Mouse (Mus musculus) cerebellum, adult 2 months (tissue): ENCODE results near the gene Ppie. TPM values are rescaled to one million over a fixed set of nuclear protein-coding genes. Genes with fewer than 3 reads are reported as not detected.
A peak's percentile ranks its signal among the peaks of the same experiment; 100 is the strongest.

Experiments
- DNase-seq, 2 experiments: peaks; one replicate each; pipeline ENCODE4 v3.0.0; 2021
- H3K27ac ChIP-seq: fragments of 200-500 bp; 2 replicates; pipeline ENCODE4 v1.5.1; 2012; ENCODE audit warnings: low read length, control low read depth, inconsistent platforms; ENCODE audit not compliant: insufficient read depth
- H3K27me3 ChIP-seq: fragments of 200-500 bp; 2 replicates; pipeline ENCODE4 v1.6.1; 2012; ENCODE audit warnings: inconsistent platforms, mild to moderate bottlenecking, low read length, moderate library complexity; ENCODE audit not compliant: control insufficient read depth, insufficient read depth
- H3K4me1 ChIP-seq: fragments of 200-500 bp; 2 replicates; pipeline ENCODE4 v1.6.1; 2011; ENCODE audit warnings: low read length; ENCODE audit not compliant: control insufficient read depth, insufficient read depth
- H3K4me3 ChIP-seq: fragments of 200-500 bp; replicated peaks from 2 replicates; pipeline ENCODE3; 2011; ENCODE audit warnings: mild to moderate bottlenecking, low read depth, low read length, control low read depth; ENCODE audit not compliant: insufficient read depth
- CTCF ChIP-seq: fragments of 200-500 bp; IDR thresholded peaks from 2 replicates; pipeline ENCODE4 v1.5.1; 2011; ENCODE audit warnings: low read depth, mild to moderate bottlenecking, control low read depth, low read length, moderate library complexity, borderline replicate concordance; ENCODE audit not compliant: insufficient read depth
- POLR2A ChIP-seq: fragments of 200-500 bp; IDR thresholded peaks from 2 replicates; pipeline ENCODE4 v1.6.1; 2011; ENCODE audit warnings: low read length, control low read depth, borderline replicate concordance; ENCODE audit not compliant: insufficient read depth
- WGBS: fragments of 180-500 bp; shearing (Covaris S2); methylation state at CpG from one replicate; pipeline ENCODE4 v1.1.7; 2018; 5-methylcytosine and 5-hydroxymethylcytosine counted together
- polyA plus RNA-seq: library from polyadenylated mRNA; depleted of rRNA; stranded (reverse); fragments of >200 nt; gene quantifications from 2 replicates; pipeline ENCODE4 v1.2.3, GENCODE M21; 2012

The Ppie gene
- polyA plus RNA-seq, 1 experiment: 24.6 TPM

DNA sequence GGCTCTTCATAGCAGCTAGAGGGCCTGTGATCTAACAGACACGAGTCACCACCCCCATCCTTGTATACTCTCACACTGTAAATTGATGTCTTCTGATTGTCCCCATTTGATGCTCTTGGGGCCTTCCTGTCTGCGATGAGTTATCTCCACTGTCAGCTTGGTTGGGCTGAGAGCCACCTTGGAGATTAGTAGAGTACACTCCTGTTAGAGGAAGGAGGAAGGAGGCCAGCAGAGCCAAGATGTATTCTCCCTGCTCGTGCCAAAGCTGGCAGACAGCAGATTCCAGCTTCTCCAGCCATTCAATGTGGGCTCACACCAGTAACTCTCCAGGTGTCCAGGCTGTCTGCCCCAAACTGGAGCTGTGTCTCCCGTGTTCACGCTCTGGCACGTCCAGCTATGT, 20.8 kb upstream of the Ppie start:
- DNase-seq: no peak
- Histone ChIP-seq H3K4me1 (no peaks in the 10 kb centered on the region), H3K27me3 (no peaks in the 10 kb centered on the region), H3K4me3 (no peak overlapping the region), H3K27ac (no peak overlapping the region)
- 29% methylated on average over 6 of the region's 6 CpGs for WGBS
- no peak for TF ChIP-seq POLR2A
- TF ChIP-seq CTCF: no peak

DNA sequence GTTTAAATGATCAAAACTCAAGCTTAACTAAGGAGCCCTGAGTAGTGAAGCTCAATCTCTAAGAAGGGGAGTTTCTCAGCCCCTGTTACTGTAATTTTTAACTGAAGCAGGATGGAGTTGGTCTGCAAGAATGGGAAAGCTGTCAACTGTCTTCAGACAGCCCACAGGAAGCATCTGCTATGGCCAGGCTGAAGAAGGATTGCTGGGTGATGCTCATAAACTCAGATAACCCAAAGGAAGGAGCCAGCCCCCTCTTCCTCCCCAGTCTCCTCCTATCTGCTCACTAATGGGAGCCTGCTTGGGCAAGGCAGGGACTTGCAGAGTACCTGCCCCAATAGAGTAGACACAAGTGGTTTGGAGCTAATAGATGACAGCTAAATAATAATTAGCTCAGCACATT, 16.1 kb upstream of the Ppie start:
- no peaks in the 10 kb centered on the region for H3K4me1 ChIP-seq
- no peak for TF ChIP-seq CTCF
- TF ChIP-seq POLR2A: no peak
- DNase-seq: no peak
- H3K27ac ChIP-seq: no peak overlapping the region
- H3K27me3 ChIP-seq: no peaks in the 10 kb centered on the region
- no peak overlapping the region for H3K4me3 ChIP-seq

DNA sequence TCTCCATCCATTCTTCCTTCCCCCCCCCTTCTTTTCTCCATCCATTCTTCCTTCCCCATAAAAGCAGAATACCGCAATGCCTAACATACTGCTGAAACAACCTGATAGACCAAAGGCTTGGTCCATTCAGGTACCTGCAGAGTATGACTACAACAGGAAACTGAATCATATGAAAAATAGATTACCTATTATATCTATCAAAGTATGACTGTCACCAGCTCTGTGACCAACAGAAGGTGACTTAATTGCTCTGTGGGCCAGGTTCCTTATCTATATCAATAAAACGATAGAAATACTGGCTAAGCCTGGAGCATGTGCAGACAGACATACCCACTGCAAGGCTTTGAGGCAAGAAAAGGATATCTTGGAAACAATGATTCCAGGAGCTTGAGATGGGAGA, 15.7 kb upstream of the Ppie start:
- TF ChIP-seq CTCF: no peak
- TF ChIP-seq POLR2A: no peak
- Histone ChIP-seq H3K27me3 (no peaks in the 10 kb centered on the region), H3K4me3 (no peak overlapping the region), H3K27ac (no peak overlapping the region), H3K4me1 (no peaks in the 10 kb centered on the region)
- 69% methylated on average over 2 of the region's 2 CpGs for WGBS
- DNase-seq: no peak

DNA sequence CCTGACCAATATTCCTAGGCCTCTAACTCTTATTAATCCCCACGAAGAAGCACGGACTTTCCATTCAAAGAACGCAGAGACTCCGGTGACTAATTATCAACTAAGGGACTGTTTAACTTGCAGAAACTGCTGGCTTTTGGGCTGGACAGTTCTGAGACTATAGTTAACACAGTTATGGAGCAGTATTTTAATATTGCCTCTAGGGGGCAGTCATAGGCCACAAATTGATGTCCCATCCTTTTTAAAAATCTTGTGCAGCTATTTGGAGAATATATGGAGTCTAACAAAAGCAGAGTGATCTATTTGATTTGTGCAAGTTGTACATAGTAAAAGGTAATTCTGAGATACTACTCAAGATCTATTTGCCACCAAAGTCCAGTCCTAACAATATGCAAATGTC, 15.3 kb upstream of the Ppie start:
- Histone ChIP-seq H3K27ac (no peak overlapping the region), H3K27me3 (no peaks in the 10 kb centered on the region), H3K4me1 (no peaks in the 10 kb centered on the region), H3K4me3 (no peak overlapping the region)
- peak; percentile 35; the same call in 1 of the 2 replicates for TF ChIP-seq CTCF
- TF ChIP-seq POLR2A: no peak
- peak in 1 of 2 experiments; percentile 47 for DNase-seq
- WGBS: 22% methylated on average over 4 of the region's 4 CpGs

DNA sequence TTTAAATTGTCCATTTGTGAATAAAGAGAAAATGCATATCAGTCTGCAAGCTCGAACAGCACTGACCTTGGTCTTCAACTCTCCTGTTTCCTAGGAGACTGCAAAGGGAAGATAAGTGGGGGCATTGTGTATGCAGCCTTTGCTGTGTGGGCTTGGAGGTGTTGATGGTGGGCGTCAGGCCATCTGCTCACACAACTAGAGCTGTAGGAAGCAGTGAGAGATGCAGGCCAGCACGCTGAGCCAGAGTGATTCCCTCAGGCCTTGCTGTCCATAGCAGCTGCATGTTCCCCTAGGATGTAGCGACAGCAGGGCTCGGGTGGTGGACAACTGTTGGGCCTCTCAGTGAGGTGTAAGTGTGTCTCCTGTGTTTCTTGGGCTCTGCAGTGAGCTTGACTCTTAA, 13.2 kb upstream of the Ppie start:
- no peak overlapping the region for H3K4me3 ChIP-seq
- DNase-seq: no peak
- TF ChIP-seq POLR2A: no peak
- no peak for TF ChIP-seq CTCF
- no peaks in the 10 kb centered on the region for H3K27me3 ChIP-seq
- H3K27ac ChIP-seq: no peak overlapping the region
- WGBS: 28% methylated on average over 5 of the region's 5 CpGs
- H3K4me1 ChIP-seq: no peaks in the 10 kb centered on the region

DNA sequence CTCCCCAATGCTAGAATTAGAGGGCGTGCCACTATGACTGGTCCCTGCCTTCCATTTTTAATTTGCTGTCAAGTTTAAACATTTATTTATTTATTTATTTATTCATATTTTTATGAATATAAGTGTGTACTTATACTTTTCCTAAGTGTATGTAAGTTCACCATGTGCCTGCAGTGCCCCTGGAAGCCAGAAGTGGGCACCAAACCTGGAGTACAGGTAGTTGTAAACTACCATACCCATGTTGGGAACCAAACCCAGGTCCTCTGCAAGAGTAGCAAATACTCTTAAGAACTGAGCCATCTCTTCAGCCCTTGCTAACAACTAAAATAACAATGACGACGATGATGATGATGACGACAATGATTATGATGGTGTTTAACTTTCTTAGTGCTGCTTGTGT, 12.3 kb upstream of the Ppie start:
- no peak for DNase-seq
- Histone ChIP-seq H3K4me1 (no peaks in the 10 kb centered on the region), H3K27me3 (no peaks in the 10 kb centered on the region), H3K27ac (no peak overlapping the region), H3K4me3 (no peak overlapping the region)
- 88% methylated on average over 4 of the region's 4 CpGs for WGBS
- no peak for TF ChIP-seq CTCF
- TF ChIP-seq POLR2A: no peak

DNA sequence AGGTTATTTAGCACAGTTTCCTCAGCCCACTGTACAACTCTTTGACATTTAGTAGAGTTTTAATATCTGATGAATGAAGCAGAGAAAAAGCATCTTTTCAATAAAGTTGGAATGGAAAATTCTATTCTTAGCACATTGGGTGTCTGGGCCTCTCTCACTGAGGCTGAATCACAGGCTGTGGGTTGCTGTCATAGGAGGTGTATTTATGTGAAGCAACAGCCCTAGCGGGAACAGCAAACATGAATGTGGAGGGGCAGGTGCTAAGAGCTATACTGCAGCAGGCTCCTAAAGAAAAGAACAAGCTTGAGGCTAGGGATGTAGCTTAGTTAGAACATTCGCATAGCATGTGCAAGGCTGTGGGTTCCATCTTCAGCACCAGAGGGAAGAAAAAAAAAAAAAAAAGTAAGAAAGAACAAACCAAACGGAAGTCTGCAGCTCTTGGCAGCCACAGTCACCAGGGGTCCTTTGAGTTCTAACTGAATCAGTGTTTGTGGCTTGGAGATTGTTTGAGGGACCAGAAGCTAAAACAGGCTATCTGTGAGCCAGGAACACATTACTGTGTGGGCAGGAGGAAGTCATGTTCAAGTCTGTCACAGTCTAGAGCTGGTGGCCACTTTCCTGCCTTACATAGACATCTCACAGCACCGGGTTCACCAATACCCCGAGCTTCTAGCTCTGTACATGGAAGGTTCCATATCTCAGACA, 7.8 kb upstream of the Ppie start:
- no peak for DNase-seq
- 75% methylated on average over 5 of the region's 5 CpGs for WGBS
- no peak overlapping the region for H3K4me3 ChIP-seq
- H3K4me1 ChIP-seq: no peaks in the 10 kb centered on the region
- no peak for TF ChIP-seq POLR2A
- TF ChIP-seq CTCF: no peak
- no peak overlapping the region for H3K27ac ChIP-seq
- H3K27me3 ChIP-seq: no peaks in the 10 kb centered on the region

DNA sequence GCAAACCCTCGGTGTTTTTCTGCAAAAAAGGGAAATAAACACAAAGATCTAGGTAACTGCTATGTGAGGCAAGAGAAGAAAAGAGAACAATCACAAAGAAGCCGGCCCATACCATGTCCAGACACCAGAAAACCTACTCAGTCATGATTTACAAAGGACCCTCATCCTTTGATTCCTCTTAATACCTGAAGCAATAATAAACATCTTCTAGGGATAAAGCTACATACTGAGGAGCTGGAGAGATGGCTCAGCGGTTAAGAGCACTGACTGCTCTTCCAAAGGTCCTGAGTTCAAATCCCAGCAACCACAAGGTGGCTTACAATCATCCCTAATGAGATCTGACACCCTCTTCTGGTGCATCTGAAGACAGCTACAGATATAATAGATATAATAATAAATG, 2.2 kb downstream of the Ppie start:
- no peak overlapping the region for H3K4me3 ChIP-seq
- H3K4me1 ChIP-seq: peaks cover 7% of the 10 kb centered on the region
- no peaks in the 10 kb centered on the region for H3K27me3 ChIP-seq
- H3K27ac ChIP-seq: no peak overlapping the region
- DNase-seq: no peak
- 89% methylated on average over 3 of the region's 3 CpGs for WGBS
- TF ChIP-seq CTCF: no peak

DNA sequence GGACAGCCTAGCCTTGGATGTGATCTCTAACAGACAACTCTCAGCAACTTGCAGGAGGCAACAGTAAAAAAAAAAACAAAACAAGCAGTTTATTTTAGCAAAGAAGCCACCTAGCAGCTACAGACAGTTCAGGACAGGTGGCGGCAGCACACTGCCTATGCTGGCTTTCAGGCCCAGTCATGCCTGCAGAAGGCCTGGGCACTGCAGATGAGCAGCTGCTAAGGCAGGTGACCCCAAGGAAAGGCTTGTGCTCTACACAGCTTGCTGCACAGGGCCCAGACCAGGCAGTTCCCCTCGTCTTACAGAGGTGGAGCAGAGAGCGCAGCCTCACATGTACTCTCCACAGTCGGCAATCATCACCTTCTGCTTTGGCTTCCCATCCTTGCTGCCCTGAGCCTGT, 12.7 kb downstream of the Ppie start:
- Histone ChIP-seq H3K4me1 (peaks cover 18% of the 10 kb centered on the region), H3K27ac (peak overlapping the region; percentile 70), H3K27me3 (no peaks in the 10 kb centered on the region), H3K4me3 (no peak overlapping the region)
- DNase-seq: peak; percentile 43 to 55
- TF ChIP-seq POLR2A: no peak
- 0 out of 2 replicates have a peak, but pooled peaks have one; percentile 8 for TF ChIP-seq CTCF
- 30% methylated on average over 4 of the region's 4 CpGs for WGBS
